Mouse (Mus musculus) brain, embryonic 14.5 days (tissue): ENCODE results near the gene Asap3.

Experiments used
- CTCF ChIP-seq: fragments of 200-500 bp; IDR thresholded peaks from 2 replicates; pipeline ENCODE4 v1.5.1; 2012; ENCODE audit warnings: inconsistent platforms, mild to moderate bottlenecking, moderate library complexity, borderline replicate concordance; ENCODE audit not compliant: insufficient read depth, insufficient read length; ENCODE audit errors: extremely low read depth
- POLR2A ChIP-seq: fragments of 200-500 bp; IDR thresholded peaks from 2 replicates; pipeline ENCODE4 v1.6.1; 2012; ENCODE audit warnings: mild to moderate bottlenecking, inconsistent platforms, borderline replicate concordance; ENCODE audit not compliant: poor library complexity, insufficient read depth, insufficient read length, severe bottlenecking; ENCODE audit errors: extremely low read depth

DNA sequence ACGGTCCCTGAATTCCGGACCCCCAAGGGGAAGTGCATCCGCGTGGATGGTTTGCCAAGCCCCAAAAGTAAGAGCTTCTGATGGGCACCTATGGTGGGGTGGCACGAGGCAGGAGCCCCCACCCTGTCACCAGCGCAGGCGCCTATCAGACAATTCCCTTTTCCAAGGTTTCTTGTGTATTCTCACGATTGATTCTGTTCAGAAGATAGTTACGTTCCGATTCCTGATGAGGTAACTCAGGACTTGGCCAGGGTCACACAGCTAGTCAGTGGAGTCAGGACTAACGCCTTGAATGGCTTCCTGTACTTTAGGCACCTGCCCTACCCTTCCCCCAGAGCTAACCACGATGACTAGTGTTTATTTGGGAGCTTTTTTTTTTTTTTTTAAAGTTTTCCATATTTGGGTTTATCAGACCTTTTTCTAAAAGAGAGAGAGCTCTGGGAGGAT, 27.7 kb upstream of the Asap3 start:
- TF ChIP-seq POLR2A (no peak), CTCF (no peak)
